In genomic region chr2:32174170-32174741, GRCm38 (mm10) we compare ENCODE assay signal across 8 mouse cellular contexts. TPM values are rescaled to one million over a fixed set of nuclear protein-coding genes. Genes with fewer than 3 reads are reported as not detected.
DNase-seq lines count a peak whose midpoint lies in the region; ATAC-seq and TF ChIP-seq lines count a peak whose summit lies in the region.

No protein-coding gene starts in this region.

- no peaks in the 10 kb centered on the region for H3K9me3 ChIP-seq in forebrain, embryonic 13.5 days (replicated peaks)
- H3K9me3 ChIP-seq in limb, embryonic 13.5 days, result no peaks in the 10 kb centered on the region
- no peaks in the 10 kb centered on the region for H3K9me3 ChIP-seq in midbrain, embryonic 16.5 days (replicated peaks; ENCODE audit: control insufficient read depth, low read length, poor library complexity, severe bottlenecking)

- H3K4me3 ChIP-seq in C2C12 (ENCODE audit: insufficient read depth, poor library complexity, severe bottlenecking), result no peak overlapping the region
- H3K4me3 ChIP-seq in forebrain, embryonic 13.5 days, result no peak overlapping the region
- H3K4me3 ChIP-seq in limb, embryonic 13.5 days, result no peak overlapping the region
- H3K4me3 ChIP-seq in midbrain, embryonic 16.5 days (ENCODE audit: low read depth, low read length), result no peak overlapping the region

- H3K27ac ChIP-seq in forebrain, embryonic 13.5 days, result peak overlapping the region; percentile 89
- H3K27ac ChIP-seq in limb, embryonic 13.5 days, result peak overlapping the region; percentile 70
- peak overlapping the region; percentile 82 for H3K27ac ChIP-seq in midbrain, embryonic 16.5 days (ENCODE audit: low read length)

- peak; percentile 67 for ATAC-seq in forebrain, embryonic 13.5 days
- ATAC-seq in limb, embryonic 13.5 days (ENCODE audit: low FRiP score, low read depth), result peak; percentile 78
- ATAC-seq in midbrain, embryonic 16.5 days, result peak; percentile 63

- no peaks in the 10 kb centered on the region for H3K27me3 ChIP-seq in C2C12 (ENCODE audit: control insufficient read depth, insufficient read depth, insufficient read length)
- H3K27me3 ChIP-seq in forebrain, embryonic 13.5 days, result no peaks in the 10 kb centered on the region
- H3K27me3 ChIP-seq in limb, embryonic 13.5 days, result no peaks in the 10 kb centered on the region
- no peaks in the 10 kb centered on the region for H3K27me3 ChIP-seq in midbrain, embryonic 16.5 days (ENCODE audit: control insufficient read depth, insufficient read depth, low read depth, low read length)

- H3K79me2 ChIP-seq in C2C12 (ENCODE audit: control insufficient read depth, insufficient read depth), result peaks cover 100% of the 10 kb centered on the region

- no peak for TF ChIP-seq CTCF in C2C12 (IDR thresholded peaks at IDR 0.05; ENCODE audit: control insufficient read depth, insufficient read depth, insufficient read length)

- H3K79me3 ChIP-seq in C2C12 (ENCODE audit: low read depth), result peaks cover 98% of the 10 kb centered on the region

- WGBS in forebrain, embryonic 13.5 days, result 8% methylated on average over 13 of the region's 13 CpGs
- WGBS in limb, embryonic 13.5 days, result 21% methylated on average over 13 of the region's 13 CpGs
- 1% methylated on average over 13 of the region's 13 CpGs for WGBS in midbrain, embryonic 16.5 days

- peaks cover 8% of the 10 kb centered on the region for H3K36me3 ChIP-seq in C2C12 (ENCODE audit: control insufficient read depth, insufficient read depth)
- H3K36me3 ChIP-seq in forebrain, embryonic 13.5 days (ENCODE audit: poor library complexity, severe bottlenecking), result no peaks in the 10 kb centered on the region
- peaks cover 6% of the 10 kb centered on the region; the same call in 1 of the 2 replicates for H3K36me3 ChIP-seq in limb, embryonic 13.5 days
- no peaks in the 10 kb centered on the region for H3K36me3 ChIP-seq in midbrain, embryonic 16.5 days (ENCODE audit: control insufficient read depth, insufficient read depth, low read length)

- peak overlapping the region; percentile 35 for H3K9ac ChIP-seq in forebrain, embryonic 13.5 days
- 0 out of 2 replicates have a peak overlapping the region, but pooled peaks have one; percentile 39 for H3K9ac ChIP-seq in limb, embryonic 13.5 days
- peak overlapping the region; percentile 18; the same call in 1 of the 2 replicates for H3K9ac ChIP-seq in midbrain, embryonic 16.5 days (ENCODE audit: low read depth, low read length)

- peak overlapping the region; percentile 47 for H3K4me2 ChIP-seq in forebrain, embryonic 13.5 days
- H3K4me2 ChIP-seq in limb, embryonic 13.5 days (replicated peaks), result peak overlapping the region; percentile 38
- H3K4me2 ChIP-seq in midbrain, embryonic 16.5 days (ENCODE audit: low read length), result peak overlapping the region; percentile 1; the same call in 1 of the 2 replicates

- no peak overlapping the region for H3ac ChIP-seq in C2C12 (ENCODE audit: control insufficient read depth, insufficient read length, low read depth)

- peaks cover 72% of the 10 kb centered on the region for H3K4me1 ChIP-seq in forebrain, embryonic 13.5 days
- peaks cover 75% of the 10 kb centered on the region for H3K4me1 ChIP-seq in limb, embryonic 13.5 days
- peaks cover 50% of the 10 kb centered on the region for H3K4me1 ChIP-seq in midbrain, embryonic 16.5 days (ENCODE audit: control insufficient read depth, insufficient read depth, low read length)

- peak; percentile 74 to 79 for DNase-seq in adrenal gland, postnatal 36 days
- DNase-seq in heart, postnatal 4 days, result peak; percentile 84
- DNase-seq in thymus, adult 18-20 months, result no peak
- no peak for DNase-seq in layer of hippocampus, postnatal 36 days

TF ChIP-seq in C2C12, 6 proteins besides CTCF, POLR2A, EP300 and RAD21:
- TF ChIP-seq MYOD1 (IDR thresholded peaks at IDR 0.05; ENCODE audit: control insufficient read depth, insufficient read length, low read depth) (peak; percentile 89), CEBPB (IDR thresholded peaks at IDR 0.05; ENCODE audit: low read depth) (no peak)

RNA-seq across cellular contexts. Expression of gene Prrc2b, which starts 23.4 kb away (rescaled TPM):
- 45.0 TPM for polyA plus RNA-seq in C2C12 (2012; fragmentation: generic; extraction: Trizol)
- 100 to 1,000 TPM in 1 of 2 experiments, 10 to 100 TPM in 1; 99.3 to 119 TPM for total RNA-seq in adrenal gland, postnatal 36 days (2021)
- polyA plus RNA-seq in forebrain, embryonic 13.5 days (2015; fragmentation: Nextera tagmentation; extraction: Ambion mirVana), result 53.0 and 57.4 TPM in 2 replicates
- 100 to 1,000 TPM; 138 to 145 TPM for total RNA-seq in heart, postnatal 4 days (2021)
- 49.0 and 52.7 TPM in 2 replicates for polyA plus RNA-seq in limb, embryonic 13.5 days (2015; fragmentation: Nextera tagmentation; extraction: Ambion mirVana)
- 69.8 and 77.9 TPM in 2 replicates for polyA plus RNA-seq in midbrain, embryonic 16.5 days (2015; fragmentation: Nextera tagmentation; extraction: Ambion mirVana)
- 100 to 1,000 TPM; 271 to 276 TPM for total RNA-seq in layer of hippocampus, postnatal 36 days (2021)

Comparison
In these comparisons a context has a peak if more than half of its experiments do, and no peak if none do; other contexts are left out.
1. DNase-seq: peak in adrenal gland, postnatal 36 days (2 of 2) and heart, postnatal 4 days (single experiment); none in thymus, adult 18-20 months (0 of 2) and layer of hippocampus, postnatal 36 days (0 of 2).
2. Peak in every context shown above with its lines, with median percentiles within 50 percentile points of each other: ATAC-seq, H3K27ac ChIP-seq, H3K4me2 ChIP-seq and H3K9ac ChIP-seq.